Mouse (Mus musculus) kidney, adult 2 months (tissue): ENCODE data around the gene Cenpo. TPM values are rescaled to one million over a fixed set of nuclear protein-coding genes. Genes with fewer than 3 reads are reported as not detected.

Experiments used
- DNase-seq: peaks from one replicate; pipeline ENCODE4 v3.0.0; 2021
- H3K27ac ChIP-seq: fragments of 200-500 bp; 2 replicates; pipeline ENCODE4 v1.5.1; 2012; ENCODE audit warnings: low read depth, low read length, control low read depth, inconsistent platforms; ENCODE audit not compliant: insufficient read depth
- H3K27me3 ChIP-seq: fragments of 200-500 bp; replicated peaks from 2 replicates; pipeline ENCODE4 v1.6.1; 2012; ENCODE audit warnings: mild to moderate bottlenecking, moderate library complexity, low read length, inconsistent platforms; ENCODE audit not compliant: control insufficient read depth, insufficient read depth
- H3K36me3 ChIP-seq: fragments of 200-500 bp; 2 replicates; pipeline ENCODE4 v1.6.1; 2012; ENCODE audit warnings: mild to moderate bottlenecking, moderate library complexity, low read length, inconsistent platforms; ENCODE audit not compliant: control insufficient read depth, insufficient read depth
- H3K4me1 ChIP-seq: fragments of 200-500 bp; 2 replicates; pipeline ENCODE4 v1.6.1; 2011; ENCODE audit warnings: low read length; ENCODE audit not compliant: control insufficient read depth, insufficient read depth
- H3K4me3 ChIP-seq: fragments of 200-500 bp; 2 replicates; pipeline ENCODE4 v1.5.1; 2011; ENCODE audit warnings: mild to moderate bottlenecking, low read depth, low read length, control low read depth; ENCODE audit not compliant: insufficient read depth
- CTCF ChIP-seq: fragments of 200-500 bp; conservative IDR thresholded peaks from 2 replicates; pipeline ENCODE4 v1.5.1; 2011; ENCODE audit warnings: low read depth, mild to moderate bottlenecking, control low read depth, low read length, moderate library complexity, mixed read lengths; ENCODE audit not compliant: insufficient read depth, insufficient read length
- POLR2A ChIP-seq: fragments of 200-500 bp; IDR thresholded peaks from one replicate; pipeline ENCODE4 v1.6.1; 2011; ENCODE audit warnings: low read depth, low read length, control low read depth
- WGBS: fragments of 180-500 bp; shearing (Covaris S2); methylation state at CpG from one replicate; pipeline ENCODE4 v1.1.7; 2018; 5-methylcytosine and 5-hydroxymethylcytosine counted together
- polyA plus RNA-seq: library from polyadenylated mRNA; depleted of rRNA; stranded (reverse); fragments of >200 nt; gene quantifications from 2 replicates; pipeline ENCODE4 v1.2.3, GENCODE M21; 2012; rRNA removed

The Cenpo gene
- polyA plus RNA-seq, 1 experiment, result 6.4 TPM

DNA sequence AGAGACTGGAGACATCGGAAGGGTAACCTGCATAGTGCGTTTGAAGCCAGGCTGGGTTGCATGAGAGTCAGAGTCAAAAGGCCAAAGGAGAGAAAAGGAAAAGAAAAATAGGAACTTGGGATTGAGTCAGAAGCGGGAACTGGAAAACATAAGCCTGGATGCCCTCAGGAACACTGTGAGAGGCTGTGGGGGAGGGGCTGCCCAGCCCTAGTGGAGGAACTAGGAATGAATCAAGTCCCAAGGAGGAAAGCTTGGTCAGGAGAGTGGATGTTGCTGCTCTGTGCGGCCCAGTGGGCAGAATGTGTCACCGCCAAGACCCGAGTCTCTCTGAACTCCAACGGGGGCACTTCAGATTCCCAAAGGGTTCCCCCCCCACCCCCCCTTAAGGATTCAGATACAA lies 73.8 kb downstream of the Cenpo start:
- DNase-seq, result no peak
- Histone ChIP-seq H3K36me3 (no peaks in the 10 kb centered on the region), H3K4me3 (no peak overlapping the region), H3K4me1 (no peaks in the 10 kb centered on the region), H3K27me3 (no peaks in the 10 kb centered on the region), H3K27ac (no peak overlapping the region)
- no peak for TF ChIP-seq POLR2A
- TF ChIP-seq CTCF, result no peak
- 75% methylated on average over 7 of the region's 7 CpGs for WGBS

DNA sequence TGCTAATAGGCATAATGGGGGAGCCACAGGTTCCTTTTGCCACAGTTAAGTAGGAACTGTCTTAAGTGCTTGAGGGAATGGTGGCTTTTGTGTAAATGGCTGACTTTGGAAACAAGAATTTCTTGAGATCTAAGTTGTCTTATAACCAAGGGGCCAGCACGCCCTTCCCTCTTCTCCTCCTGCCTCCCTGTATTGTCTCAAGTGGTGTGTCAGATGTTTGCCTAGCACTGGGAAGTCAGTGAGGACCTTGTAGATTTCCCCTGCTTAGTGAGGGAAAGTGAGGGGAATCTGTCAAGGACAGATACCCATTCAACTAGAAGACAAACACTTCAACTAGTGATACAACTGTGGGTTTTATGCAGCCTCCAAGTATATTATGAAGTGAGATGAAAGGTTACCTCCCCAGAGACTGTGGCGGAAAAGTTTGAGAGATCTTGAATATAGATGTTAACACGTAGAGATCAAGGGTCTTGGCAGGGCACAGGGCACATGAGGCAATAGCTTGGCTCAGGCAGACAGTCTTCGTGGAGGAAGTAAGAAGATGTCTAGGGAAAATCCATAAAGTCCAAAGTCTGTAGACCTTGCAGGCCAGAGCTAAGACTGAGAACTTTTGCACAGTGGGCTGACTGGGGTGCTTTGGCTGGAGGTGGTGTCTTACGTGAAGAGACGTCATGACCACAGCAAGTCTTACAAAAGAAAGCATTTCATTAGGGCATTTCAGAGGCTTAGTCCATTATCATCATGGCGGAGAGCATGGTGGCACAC lies 75.0 kb downstream of the Cenpo start:
- WGBS, result 85% methylated on average over 7 of the region's 7 CpGs

DNA sequence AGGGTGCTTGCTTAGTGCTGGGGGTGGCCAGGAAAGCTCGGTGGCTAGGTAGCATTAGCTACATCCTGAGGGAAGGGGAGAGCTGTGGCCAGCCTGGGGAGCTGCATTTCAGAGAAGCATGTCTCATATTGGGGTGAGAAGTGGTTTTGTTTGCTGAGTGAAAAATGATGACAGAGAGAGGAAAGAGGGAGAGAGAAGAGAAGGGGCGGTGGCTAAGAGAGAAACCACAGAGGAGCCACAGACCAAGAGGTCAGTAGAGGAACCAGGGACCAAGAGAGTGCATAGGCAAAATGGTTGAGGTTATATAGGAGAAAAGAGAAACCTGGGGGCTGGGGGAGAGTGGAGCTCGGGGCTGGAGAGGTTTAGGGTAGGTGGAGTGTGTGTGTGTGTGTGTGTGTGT lies 75.9 kb downstream of the Cenpo start:
- WGBS, result 84% methylated on average over 3 of the region's 3 CpGs
- DNase-seq, result no peak
- no peaks in the 10 kb centered on the region for H3K36me3 ChIP-seq
- no peak overlapping the region for H3K4me3 ChIP-seq
- no peaks in the 10 kb centered on the region for H3K27me3 ChIP-seq
- TF ChIP-seq CTCF (no peak), POLR2A (no peak)
- no peaks in the 10 kb centered on the region for H3K4me1 ChIP-seq
- no peak overlapping the region for H3K27ac ChIP-seq

More for the DNA sequence above, 75.0 kb downstream of the Cenpo start:
- Histone ChIP-seq H3K4me3 (no peak overlapping the region), H3K4me1 (no peaks in the 10 kb centered on the region), H3K27me3 (no peaks in the 10 kb centered on the region), H3K36me3 (no peaks in the 10 kb centered on the region), H3K27ac (no peak overlapping the region)
- TF ChIP-seq POLR2A, result no peak
- TF ChIP-seq CTCF, result no peak
- DNase-seq, result no peak

GRCm38 (mm10) chr12:4157466-4157865 lies 76.6 kb downstream of the Cenpo start:
- Histone ChIP-seq H3K36me3 (no peaks in the 10 kb centered on the region), H3K4me3 (no peak overlapping the region), H3K4me1 (no peaks in the 10 kb centered on the region), H3K27me3 (no peaks in the 10 kb centered on the region), H3K27ac (no peak overlapping the region)
- WGBS, result 83% methylated on average over 2 of the region's 2 CpGs
- TF ChIP-seq POLR2A, result no peak
- TF ChIP-seq CTCF, result no peak
- DNase-seq, result no peak

DNA sequence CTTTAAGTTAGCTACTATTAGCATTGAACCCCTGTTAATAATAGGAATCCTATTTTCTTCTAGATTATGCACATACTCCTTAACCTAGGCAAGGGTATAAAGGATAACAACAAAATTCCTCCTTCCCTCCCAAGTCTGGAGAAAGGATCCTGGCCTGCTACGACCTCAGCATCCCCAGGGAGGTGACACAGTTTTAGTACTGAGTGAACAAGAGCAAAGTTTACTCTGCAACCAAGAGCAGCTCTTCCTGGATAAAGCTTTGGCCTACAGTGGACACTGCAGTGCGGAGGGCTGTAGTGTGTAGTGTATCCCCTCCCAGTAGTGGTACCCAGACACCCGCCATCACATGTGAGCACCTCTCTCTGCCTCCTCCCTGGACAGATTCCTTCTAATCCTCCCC lies 82.1 kb downstream of the Cenpo start:
- Histone ChIP-seq H3K36me3 (no peaks in the 10 kb centered on the region), H3K4me1 (no peaks in the 10 kb centered on the region), H3K27me3 (no peaks in the 10 kb centered on the region), H3K27ac (no peak overlapping the region), H3K4me3 (no peak overlapping the region)
- DNase-seq, result peak; percentile 31
- TF ChIP-seq POLR2A, result no peak
- no peak for TF ChIP-seq CTCF
- 87% methylated on average over 3 of the region's 3 CpGs for WGBS

DNA sequence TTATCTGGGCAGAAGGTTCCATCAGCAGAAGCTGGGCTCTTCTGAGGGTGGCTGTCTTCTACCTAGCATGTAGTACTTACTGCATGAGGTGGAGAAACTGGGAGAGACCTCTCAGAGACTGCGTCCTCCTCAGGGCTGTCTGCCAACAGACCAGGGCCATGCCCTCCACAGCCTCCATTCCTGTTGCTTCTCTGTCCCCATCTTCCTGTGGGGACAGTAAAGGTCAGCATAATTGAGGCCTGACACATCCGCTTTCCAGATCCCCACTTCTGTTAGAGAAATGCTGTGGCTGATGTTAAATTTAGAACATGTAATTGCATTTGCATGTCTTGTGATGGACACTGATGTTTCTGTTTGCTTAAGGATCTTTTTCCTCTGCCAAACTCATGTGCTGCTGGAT lies 83.2 kb downstream of the Cenpo start:
- Histone ChIP-seq H3K4me1 (no peaks in the 10 kb centered on the region), H3K4me3 (no peak overlapping the region), H3K27ac (no peak overlapping the region), H3K36me3 (no peaks in the 10 kb centered on the region), H3K27me3 (no peaks in the 10 kb centered on the region)
- TF ChIP-seq CTCF (no peak), POLR2A (no peak)
- 69% methylated on average over 2 of the region's 2 CpGs for WGBS
- peak; percentile 35 for DNase-seq

Other genes with a start within 250 kb of the Cenpo start
- 1.6 and 2.1 TPM in 2 replicates for gene Efr3b, start 195.4 kb downstream of the Cenpo start, polyA plus RNA-seq
- 3.8 and 4.3 TPM in 2 replicates for gene Dnajc27, start 151.7 kb downstream of the Cenpo start, polyA plus RNA-seq
- 4.6 and 5.9 TPM in 2 replicates for gene Adcy3, start 101.2 kb downstream of the Cenpo start, polyA plus RNA-seq
- 4.2 and 4.6 TPM in 2 replicates for gene Ptrhd1, start 267 bp downstream of the Cenpo start, polyA plus RNA-seq
- gene Ncoa1, start 242.9 kb upstream of the Cenpo start, polyA plus RNA-seq, result 20.1 and 27.6 TPM in 2 replicates